Mouse (Mus musculus): ENCODE data around the gene Dennd5a. TPM values are rescaled to one million over a fixed set of nuclear protein-coding genes. Genes with fewer than 3 reads are reported as not detected.

The Dennd5a gene
- total RNA-seq, 2 experiments from 2014 or later, result 144 to 148 TPM

DNA sequence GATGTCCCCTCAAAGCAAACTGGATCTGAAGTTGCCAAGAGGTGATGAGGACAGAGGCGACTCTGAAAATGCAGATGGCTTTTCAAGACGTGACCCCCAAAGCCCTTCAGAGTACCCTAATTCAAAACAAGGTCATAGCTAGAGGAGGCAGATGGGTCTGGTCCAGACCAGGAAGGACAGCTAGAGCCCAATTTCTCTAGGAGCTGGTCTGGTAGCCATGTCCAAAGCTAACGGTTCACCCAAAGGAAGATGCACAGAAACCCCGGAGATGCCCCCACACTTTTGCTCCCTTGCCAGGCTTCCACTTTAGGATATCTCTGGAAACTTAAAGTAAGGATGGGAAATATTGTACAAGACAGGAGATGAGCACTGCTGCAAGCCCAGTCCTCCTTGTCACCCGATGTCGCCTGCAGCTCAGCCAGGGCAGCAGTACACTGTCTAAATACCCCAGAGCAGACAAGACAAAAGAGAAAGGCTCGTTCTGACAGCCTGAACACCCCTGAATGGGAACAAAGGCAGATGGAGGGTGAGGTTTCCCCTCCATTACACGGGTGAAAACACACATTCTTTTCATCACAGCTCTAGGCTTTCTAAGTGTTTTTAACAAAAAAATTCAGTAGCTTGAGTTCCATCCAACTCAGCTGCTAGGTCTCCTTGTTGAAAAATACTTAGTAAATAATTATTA lies 110.4 kb downstream of the Dennd5a start:
- no peak for DNase-seq (ENCODE audit: low spot score)
- intact Hi-C loops (cut with DNase I), result no loop called here

DNA sequence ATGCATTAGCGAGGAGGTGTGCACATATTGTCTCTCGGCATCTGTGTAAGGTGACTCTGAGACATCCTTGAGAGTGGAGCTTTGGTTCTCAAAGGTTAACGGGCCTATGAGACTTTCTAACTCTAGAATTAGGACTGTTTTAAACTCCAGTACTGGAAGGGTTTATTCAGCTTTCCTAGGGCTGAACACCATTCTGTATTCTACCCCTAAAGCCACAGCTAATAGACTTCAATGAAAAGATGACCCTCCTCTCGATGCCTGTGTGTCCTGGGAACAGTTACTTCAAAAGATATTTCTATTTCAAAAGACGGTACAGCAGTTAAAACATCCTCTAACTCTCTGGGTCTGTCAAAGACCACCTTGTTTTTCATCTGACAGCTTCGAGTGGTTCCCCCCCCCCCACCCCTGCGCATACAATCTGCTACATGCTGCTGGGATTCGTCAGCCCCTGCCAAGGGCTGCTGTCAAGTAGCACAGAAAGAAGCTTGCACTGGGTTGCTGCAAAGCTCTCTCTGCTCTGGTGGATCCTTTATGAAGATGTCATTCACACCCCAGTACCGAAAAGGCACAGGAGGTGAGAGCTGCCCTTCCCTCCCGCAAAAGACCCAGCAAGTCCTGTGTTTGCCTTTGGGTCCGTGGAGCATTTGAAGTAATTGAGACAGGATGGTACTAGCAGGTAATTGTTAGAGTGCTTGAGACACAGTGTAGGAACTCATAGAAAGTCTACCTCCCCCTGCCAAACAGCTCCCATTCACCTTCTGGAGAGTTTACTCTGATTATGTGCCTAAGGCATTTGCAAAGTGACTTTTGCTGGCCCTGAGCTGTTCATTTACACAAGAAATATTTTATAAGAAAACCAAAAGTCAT lies 111.2 kb downstream of the Dennd5a start:
- intact Hi-C loops (cut with DNase I), result no loop called here
- no peak for DNase-seq (ENCODE audit: low spot score)

DNA sequence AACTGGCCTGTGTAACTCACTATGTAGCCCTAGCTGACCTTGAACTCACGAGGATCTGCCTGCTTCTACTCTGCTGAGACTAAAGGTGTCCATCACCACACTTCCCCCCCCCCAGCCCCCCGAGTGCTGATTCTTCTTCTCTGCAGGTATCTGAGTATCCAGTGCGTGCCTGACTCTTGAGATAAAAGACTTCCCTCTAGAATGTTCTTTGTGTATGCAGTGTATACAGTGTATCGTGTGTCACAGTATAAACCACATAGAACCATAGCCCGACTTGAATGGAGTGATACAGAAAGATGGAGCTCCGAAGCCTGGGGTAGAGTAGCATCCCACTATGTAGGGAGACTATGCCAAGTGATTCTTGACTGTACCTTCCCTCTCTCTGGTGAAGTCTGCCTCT lies 116.2 kb downstream of the Dennd5a start:
- DNase-seq (ENCODE audit: low spot score), result no peak
- intact Hi-C loops (cut with DNase I), result no loop called here

Other genes starting within 250 kb of the Dennd5a start
- not detected for gene BC051019, start 236.6 kb downstream of the Dennd5a start, total RNA-seq (2021)
- not detected for gene Ascl3, start 228.7 kb downstream of the Dennd5a start, total RNA-seq (2021)
- 10 to 100 TPM; 28.5 to 31.3 TPM for gene Tmem9b, start 207.6 kb downstream of the Dennd5a start, total RNA-seq (2021)
- gene Nrip3, start 178.4 kb downstream of the Dennd5a start, total RNA-seq (2021), result under 1 TPM; 0.39 to 0.45 TPM
- 10 to 100 TPM; 22.6 to 24.0 TPM for gene Scube2, start 94.8 kb downstream of the Dennd5a start, total RNA-seq (2021)
- 10 to 100 TPM; 45.8 to 56.8 TPM for gene Tmem41b, start 26.5 kb upstream of the Dennd5a start, total RNA-seq (2021)
- 100 to 1,000 TPM in 1 of 2 experiments, 10 to 100 TPM in 1; 98.6 to 101 TPM for gene Ipo7, start 57.8 kb upstream of the Dennd5a start, total RNA-seq (2021)
- gene Zfp143, start 100.7 kb upstream of the Dennd5a start, total RNA-seq (2021), result 1 to 10 TPM; 8.9 to 10.0 TPM
- gene Wee1, start 161.6 kb upstream of the Dennd5a start, total RNA-seq (2021), result 10 to 100 TPM in 1 of 2 experiments, 1 to 10 TPM in 1; 6.4 to 11.0 TPM